Mouse (Mus musculus) neural tube, embryonic 14.5 days (tissue): ENCODE data around the gene Baz1a. TPM values are rescaled to one million over a fixed set of nuclear protein-coding genes. Genes with fewer than 3 reads are reported as not detected.

ENCODE experiments used
- ATAC-seq: fragments of 200-750 bp; cut with Nextera tagmentation; 2 replicates; pipeline ENCODE4 v1.8.0; 2017; ENCODE audit warnings: low read depth, mild to moderate bottlenecking, moderate TSS enrichment, moderate library complexity
- H3K27ac ChIP-seq: fragments of 300-500 bp; sonication (generic); 2 replicates; pipeline ENCODE4 v1.5.1; 2014; ENCODE audit warnings: low read depth, mild to moderate bottlenecking, control low read depth, low read length, moderate library complexity, mixed read lengths
- H3K27me3 ChIP-seq: fragments of 300-500 bp; sonication (generic); 2 replicates; pipeline ENCODE4 v1.6.1; 2014; ENCODE audit warnings: low read length; ENCODE audit not compliant: control insufficient read depth, insufficient read depth
- H3K36me3 ChIP-seq: fragments of 300-500 bp; sonication (generic); 2 replicates; pipeline ENCODE4 v1.6.1; 2014; ENCODE audit warnings: low read length, mixed read lengths; ENCODE audit not compliant: control insufficient read depth, insufficient read depth
- H3K4me1 ChIP-seq: fragments of 300-500 bp; sonication (generic); 2 replicates; pipeline ENCODE4 v1.6.1; 2014; ENCODE audit warnings: low read length; ENCODE audit not compliant: control insufficient read depth, insufficient read depth
- H3K4me2 ChIP-seq: fragments of 300-500 bp; sonication (generic); 2 replicates; pipeline ENCODE4 v1.6.1; 2014; ENCODE audit warnings: mild to moderate bottlenecking, low read depth, low read length, control low read depth
- H3K4me3 ChIP-seq: fragments of 300-500 bp; sonication (generic); 2 replicates; pipeline ENCODE4 v1.5.1; 2014; ENCODE audit warnings: low read depth, low read length, control low read depth, mixed read lengths
- H3K9ac ChIP-seq: fragments of 300-500 bp; sonication (generic); replicated peaks from 2 replicates; pipeline ENCODE4 v1.6.1; 2014; ENCODE audit warnings: low read depth, mild to moderate bottlenecking, control low read depth, low read length, mixed read lengths
- H3K9me3 ChIP-seq: fragments of 300-500 bp; sonication (generic); 2 replicates; pipeline ENCODE4 v1.6.1; 2016; ENCODE audit warnings: low read length; ENCODE audit not compliant: control insufficient read depth
- WGBS: fragments of 180-500 bp; shearing (Covaris S2); extraction: QIAGEN DNeasy Blood & Tissue Kit; methylation state at CpG from one replicate; pipeline ENCODE4 v1.1.7; 2014; 5-methylcytosine and 5-hydroxymethylcytosine counted together
- polyA plus RNA-seq: library from polyadenylated mRNA; unstranded; fragments of >200 nt; fragmentation: Nextera tagmentation; extraction: Ambion mirVana; gene quantifications from 2 replicates; pipeline ENCODE4 v1.2.1, GENCODE M21; 2014

The Baz1a gene
- polyA plus RNA-seq, 1 experiment from 2014 or later, result 3.3 TPM

GRCm38 (mm10) chr12:54986052-54986717, 28.0 kb downstream of the Baz1a start, which contains the start of gene Gm20403:
Gene Gm20403 (minus strand): TSS chr12:54986529.
- under 1% methylated on average over 42 of the region's 60 CpGs for WGBS

GRCm38 (mm10) chr12:54985257-54986051, 28.7 kb downstream of the Baz1a start:
- Histone ChIP-seq H3K27ac (peak overlapping the region; percentile 69), H3K27me3 (no peaks in the 10 kb centered on the region; the same call in 1 of the 2 replicates), H3K9me3 (no peaks in the 10 kb centered on the region), H3K36me3 (no peaks in the 10 kb centered on the region), H3K4me2 (peak overlapping the region; percentile 83), H3K4me1 (0 out of 2 replicates have a peak, but pooled peaks cover 3% of the 10 kb centered on the region), H3K4me3 (peak overlapping the region; percentile 87), H3K9ac (peak overlapping the region; percentile 71)
- ATAC-seq, result peak; percentile 61
- under 1% methylated on average over 62 of the region's 117 CpGs for WGBS

More at GRCm38 (mm10) chr12:54986052-54986717, 28.0 kb downstream of the Baz1a start, which contains the start of gene Gm20403:
- 0 out of 2 replicates have a peak, but pooled peaks cover 3% of the 10 kb centered on the region for H3K4me1 ChIP-seq
- H3K9me3 ChIP-seq, result no peaks in the 10 kb centered on the region
- no peaks in the 10 kb centered on the region for H3K36me3 ChIP-seq
- no peaks in the 10 kb centered on the region; the same call in 1 of the 2 replicates for H3K27me3 ChIP-seq
- H3K27ac ChIP-seq, result peak within 1 kb of the TSS; percentile 69
- H3K9ac ChIP-seq, result peak within 1 kb of the TSS; percentile 71
- peak within 1 kb of the TSS; percentile 83 for H3K4me2 ChIP-seq
- H3K4me3 ChIP-seq, result peak within 1 kb of the TSS; percentile 87
- ATAC-seq, result peak; percentile 81

DNA sequence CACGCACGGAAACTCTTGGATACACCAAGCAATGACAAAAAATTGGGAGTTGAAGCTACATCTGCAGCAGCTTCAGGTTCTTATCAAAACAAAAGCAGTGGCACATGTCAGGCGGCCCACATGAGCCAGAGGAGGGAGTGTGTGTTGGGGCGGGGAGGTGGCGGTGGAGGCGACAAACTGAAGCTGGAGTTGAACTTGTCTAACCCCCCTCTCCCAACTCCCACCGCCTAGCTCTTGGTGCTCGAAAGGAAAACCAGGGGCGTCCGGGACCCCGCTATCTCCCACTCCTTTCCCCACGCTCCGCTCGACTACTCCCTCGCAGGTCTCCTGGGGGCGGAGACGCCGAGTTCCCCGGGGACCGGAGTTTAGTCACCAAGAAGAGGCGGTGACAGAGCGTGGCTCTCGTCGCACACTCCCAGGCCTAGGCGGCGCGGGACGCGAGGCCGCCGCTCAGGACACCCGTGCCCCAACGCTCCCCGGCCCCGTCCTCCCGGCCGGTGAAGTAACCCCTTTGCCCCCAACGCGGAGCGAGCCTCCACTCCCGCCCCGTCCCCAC, 29.4 kb downstream of the Baz1a start:
- Histone ChIP-seq H3K4me2 (peak overlapping the region; percentile 83), H3K4me3 (peak overlapping the region; percentile 87), H3K27me3 (no peaks in the 10 kb centered on the region; the same call in 1 of the 2 replicates), H3K4me1 (0 out of 2 replicates have a peak, but pooled peaks cover 3% of the 10 kb centered on the region), H3K9ac (peak overlapping the region; percentile 71), H3K27ac (peak overlapping the region; percentile 69), H3K9me3 (no peaks in the 10 kb centered on the region), H3K36me3 (no peaks in the 10 kb centered on the region)
- peak; percentile 82 for ATAC-seq
- WGBS, result under 1% methylated on average over 32 of the region's 42 CpGs

DNA sequence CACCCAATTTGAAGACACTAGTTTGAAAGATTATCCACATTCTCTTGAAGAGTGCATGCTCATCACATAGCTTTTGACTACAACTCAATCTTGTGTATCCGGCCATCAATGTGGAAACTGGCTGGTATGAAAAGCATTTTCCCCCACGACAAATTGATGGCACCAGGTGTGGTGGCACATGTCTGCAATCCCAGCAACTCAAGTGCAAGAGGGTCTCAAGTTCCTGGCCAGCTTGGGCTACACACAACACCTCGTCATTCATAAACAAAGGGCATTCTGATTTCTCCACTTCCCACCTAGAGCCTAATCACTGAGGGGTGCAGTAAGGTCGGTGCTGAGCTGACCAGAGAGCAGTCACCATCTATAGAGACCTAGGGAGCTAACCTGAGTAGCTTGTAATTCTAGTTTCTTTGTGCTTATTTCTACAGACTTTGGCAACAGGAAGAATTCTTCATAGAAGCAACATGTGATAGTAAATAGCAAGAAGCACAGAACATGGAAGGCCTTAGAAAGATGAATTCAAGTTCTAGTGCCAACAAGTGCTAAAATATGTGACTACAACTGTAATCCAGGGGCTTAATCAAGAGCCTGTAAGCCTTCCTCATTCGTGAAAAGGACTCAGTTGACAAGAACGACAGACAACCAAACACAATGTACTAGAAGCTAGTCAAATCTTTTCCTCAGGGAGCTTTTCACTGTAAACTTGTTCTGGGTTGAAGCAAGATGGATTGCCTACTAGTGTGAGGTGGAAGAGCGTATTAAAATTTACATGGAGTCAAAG, 31.0 kb downstream of the Baz1a start:
- Histone ChIP-seq H3K4me3 (no peak overlapping the region), H3K27ac (no peak overlapping the region), H3K4me2 (no peak overlapping the region), H3K27me3 (no peaks in the 10 kb centered on the region; the same call in 1 of the 2 replicates), H3K9me3 (no peaks in the 10 kb centered on the region), H3K36me3 (no peaks in the 10 kb centered on the region), H3K4me1 (0 out of 2 replicates have a peak, but pooled peaks cover 3% of the 10 kb centered on the region), H3K9ac (no peak overlapping the region)
- WGBS, result 80% methylated on average over 7 of the region's 7 CpGs
- ATAC-seq, result no peak

DNA sequence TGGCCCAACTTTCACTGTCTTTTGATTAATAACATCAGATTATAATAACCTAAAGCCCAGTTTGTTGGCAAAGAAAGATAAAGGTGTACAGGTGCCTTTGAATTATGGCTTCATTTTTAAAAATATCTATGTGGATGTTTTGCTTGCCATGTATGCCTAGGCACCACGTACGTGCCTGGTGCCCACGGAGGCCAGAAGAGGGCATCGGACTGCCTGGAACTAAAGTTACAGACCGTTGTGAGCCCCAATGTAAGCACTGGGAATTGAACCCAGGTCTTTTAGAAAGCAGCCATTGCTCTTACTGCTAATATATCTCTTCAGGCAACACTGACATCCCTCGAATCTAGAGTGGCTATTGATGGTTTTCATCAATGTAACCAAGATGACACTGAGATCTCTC, 32.2 kb downstream of the Baz1a start:
- H3K9me3 ChIP-seq, result no peaks in the 10 kb centered on the region
- H3K4me3 ChIP-seq, result no peak overlapping the region
- no peaks in the 10 kb centered on the region; the same call in 1 of the 2 replicates for H3K27me3 ChIP-seq
- no peak for ATAC-seq
- H3K4me2 ChIP-seq, result no peak overlapping the region
- H3K9ac ChIP-seq, result no peak overlapping the region
- no peak overlapping the region for H3K27ac ChIP-seq
- 0 out of 2 replicates have a peak, but pooled peaks cover 3% of the 10 kb centered on the region for H3K4me1 ChIP-seq
- WGBS, result 75% methylated on average over 6 of the region's 6 CpGs
- no peaks in the 10 kb centered on the region for H3K36me3 ChIP-seq

GRCm38 (mm10) chr12:54980939-54981338, 33.2 kb downstream of the Baz1a start:
- Histone ChIP-seq H3K9me3 (no peaks in the 10 kb centered on the region), H3K36me3 (no peaks in the 10 kb centered on the region), H3K4me1 (0 out of 2 replicates have a peak, but pooled peaks cover 3% of the 10 kb centered on the region), H3K4me3 (no peak overlapping the region), H3K4me2 (no peak overlapping the region), H3K9ac (no peak overlapping the region), H3K27me3 (no peaks in the 10 kb centered on the region; the same call in 1 of the 2 replicates), H3K27ac (no peak overlapping the region)
- 91% methylated on average over 5 of the region's 5 CpGs for WGBS
- ATAC-seq, result no peak

- Histone ChIP-seq H3K9ac (no peak overlapping the region), H3K36me3 (no peaks in the 10 kb centered on the region), H3K4me2 (no peak overlapping the region), H3K27me3 (no peaks in the 10 kb centered on the region), H3K4me1 (0 out of 2 replicates have a peak, but pooled peaks cover 3% of the 10 kb centered on the region), H3K4me3 (no peak overlapping the region), H3K27ac (no peak overlapping the region), H3K9me3 (no peaks in the 10 kb centered on the region)
- 81% methylated on average over 6 of the region's 6 CpGs for WGBS
- ATAC-seq, result no peak
Observed at GRCm38 (mm10) chr12:54980532-54980931, 33.6 kb downstream of the Baz1a start.

GRCm38 (mm10) chr12:54969033-54969432, 45.1 kb downstream of the Baz1a start:
- Histone ChIP-seq H3K9ac (no peak overlapping the region), H3K4me2 (no peak overlapping the region), H3K27me3 (no peaks in the 10 kb centered on the region), H3K4me1 (no peaks in the 10 kb centered on the region), H3K9me3 (no peaks in the 10 kb centered on the region), H3K36me3 (0 out of 2 replicates have a peak, but pooled peaks cover 6% of the 10 kb centered on the region), H3K27ac (no peak overlapping the region), H3K4me3 (no peak overlapping the region)
- 85% methylated on average over 3 of the region's 3 CpGs for WGBS
- no peak for ATAC-seq
